Comparison of ENCODE assay signal across 18 mouse cellular contexts in the genomic region with DNA sequence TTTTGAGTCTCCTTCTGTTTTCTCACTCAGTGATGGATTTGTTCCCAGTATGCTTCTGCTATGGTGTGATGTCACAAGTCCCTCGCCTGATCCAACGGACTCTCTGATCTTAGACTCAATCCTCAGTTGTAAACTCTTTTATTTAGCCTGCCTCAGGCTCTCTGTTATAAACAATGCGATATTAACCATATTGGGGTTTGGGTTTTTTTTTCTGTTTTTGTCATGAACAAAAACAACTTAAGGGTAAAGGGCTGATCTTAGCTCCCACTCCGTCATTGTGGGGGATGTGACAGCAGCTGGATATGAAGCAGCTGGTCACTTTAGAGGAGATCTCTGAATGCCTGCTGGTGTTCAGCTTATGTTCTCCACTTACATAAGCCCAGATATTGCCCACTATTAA. TPM values are rescaled to one million over a fixed set of nuclear protein-coding genes. Genes with fewer than 3 reads are reported as not detected.
"Had no signal": no experiment of that assay in that cellular context is flagged by ENCODE, and none has a peak within 500 bp of the region (broad histone marks: within the 10 kb centered on the region; RNA-seq: fewer than 3 reads in every experiment).

No protein-coding gene starts in this region.

- H3K4me2 ChIP-seq: limb, embryonic 15.5 days; liver, embryonic 13.5 days; midbrain, embryonic 11.5 days; midbrain, embryonic 15.5 days; neural tube, embryonic 12.5 days had no signal

- H3K36me3 ChIP-seq: limb, embryonic 15.5 days; liver, embryonic 13.5 days; midbrain, embryonic 15.5 days; neural tube, embryonic 12.5 days had no signal

- H3K4me1 ChIP-seq: limb, embryonic 15.5 days; liver, embryonic 13.5 days; midbrain, embryonic 15.5 days; neural tube, embryonic 12.5 days had no signal

- H3K9me3 ChIP-seq: limb, embryonic 15.5 days; liver, embryonic 13.5 days; midbrain, embryonic 15.5 days; neural tube, embryonic 12.5 days had no signal

- ATAC-seq: hindbrain, embryonic 16.5 days; inflammation-experienced regulatory T-cells, adult 6 months; liver, postnatal 0 days; midbrain, embryonic 15.5 days had no signal

- H3K4me3 ChIP-seq: limb, embryonic 15.5 days; liver, embryonic 13.5 days; midbrain, embryonic 15.5 days; neural tube, embryonic 12.5 days had no signal

- H3K27ac ChIP-seq: limb, embryonic 15.5 days; liver, embryonic 13.5 days; midbrain, embryonic 15.5 days; neural tube, embryonic 12.5 days; stomach, postnatal 0 days had no signal

- DNase-seq: layer of hippocampus, adult 9-11 months; layer of hippocampus, postnatal 36 days; liver, embryonic 13.5 days; liver, postnatal 0 days; thymus, postnatal 4 days had no signal

- H3K27me3 ChIP-seq: limb, embryonic 15.5 days; liver, embryonic 13.5 days; midbrain, embryonic 15.5 days; neural tube, embryonic 12.5 days had no signal

- H3K9ac ChIP-seq: limb, embryonic 15.5 days; liver, embryonic 13.5 days; liver, postnatal 0 days; midbrain, embryonic 15.5 days; neural tube, embryonic 12.5 days had no signal

RNA-seq across cellular contexts. Expression of a gene that starts 48.1 kb away (rescaled TPM):
- total RNA-seq: layer of hippocampus, postnatal 36 days; left cerebral cortex, adult 8-10 months; left cerebral cortex, postnatal 25 days; megakaryocyte, adult 5-6 weeks; monocyte, adult 5-6 weeks; neutrophil, adult 5-6 weeks had no signal
- polyA plus RNA-seq: inflammation-experienced regulatory T-cells, adult 6 months; kidney, embryonic 16.5 days; liver, embryonic 13.5 days; liver, postnatal 0 days had no signal
